Mouse (Mus musculus): Measurements from ENCODE around the gene Gm28635.

The Gm28635 gene

GRCm38 (mm10) chr2:84677968-84678880 is at the start of gene Gm28635, which contains the start of gene Med19:
Gene Gm28635, minus strand, starts transcription at chr2:84678041.
Gene Med19, plus strand, starts transcription at chr2:84678402.
- peak; percentile 84 for DNase-seq

DNA sequence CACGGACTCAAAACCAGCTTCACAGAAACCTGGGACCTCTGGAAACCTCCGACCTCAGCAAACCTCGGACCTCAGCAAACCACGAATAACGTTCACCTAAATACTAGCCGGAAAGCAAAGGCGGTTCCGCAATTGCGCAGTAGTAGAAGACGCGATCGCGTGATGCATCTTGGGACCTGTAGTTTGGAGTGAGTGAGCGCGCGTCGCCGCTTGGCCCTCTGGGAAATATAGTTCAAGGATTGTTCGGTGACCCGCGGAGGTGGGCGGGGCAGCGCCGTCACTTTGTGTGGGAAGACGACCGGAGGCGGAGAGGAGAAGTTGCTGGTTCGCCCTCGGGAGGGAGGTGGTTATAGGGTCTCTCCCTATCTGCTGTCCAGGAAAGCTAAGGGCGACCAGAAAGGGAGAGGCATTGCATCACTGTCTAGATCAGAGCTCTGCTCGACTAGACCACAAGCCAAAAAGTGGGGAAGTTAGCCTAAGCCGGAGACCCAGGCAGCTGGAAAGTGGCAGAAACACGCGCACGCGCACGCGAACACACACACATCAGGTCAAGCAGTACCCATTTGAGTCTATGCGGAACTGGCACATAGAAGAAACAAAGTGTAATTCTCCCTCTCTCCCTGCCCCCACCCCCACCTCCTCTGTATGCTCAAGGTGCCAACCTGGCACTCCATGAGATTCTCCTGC is 49.5 kb upstream of the Gm28635 start, which contains the start of gene Clp1:
TSS of gene Clp1 (minus strand) at position 179 of the 687 bp plus-strand sequence.
- DNase-seq = peak; percentile 94

DNA sequence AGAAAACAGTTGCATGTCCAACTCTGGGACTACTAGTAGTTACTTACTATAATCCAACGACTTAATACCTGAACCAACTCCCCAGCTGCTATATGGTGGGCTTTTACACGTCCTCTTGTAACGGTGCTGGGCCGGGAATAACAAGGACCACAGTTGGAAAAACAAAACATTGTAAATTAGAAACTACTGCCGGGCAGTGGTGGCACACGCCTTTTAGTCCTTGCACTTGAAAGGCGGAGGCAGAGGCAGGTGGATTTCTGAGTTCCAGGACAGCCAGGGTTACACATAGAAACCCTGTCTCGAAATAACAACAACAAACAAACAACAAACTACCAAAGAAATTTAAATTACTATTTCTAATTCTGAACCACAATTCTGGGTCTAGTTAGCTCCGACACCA is 48.9 kb upstream of the Gm28635 start:
- no peak for DNase-seq

DNA sequence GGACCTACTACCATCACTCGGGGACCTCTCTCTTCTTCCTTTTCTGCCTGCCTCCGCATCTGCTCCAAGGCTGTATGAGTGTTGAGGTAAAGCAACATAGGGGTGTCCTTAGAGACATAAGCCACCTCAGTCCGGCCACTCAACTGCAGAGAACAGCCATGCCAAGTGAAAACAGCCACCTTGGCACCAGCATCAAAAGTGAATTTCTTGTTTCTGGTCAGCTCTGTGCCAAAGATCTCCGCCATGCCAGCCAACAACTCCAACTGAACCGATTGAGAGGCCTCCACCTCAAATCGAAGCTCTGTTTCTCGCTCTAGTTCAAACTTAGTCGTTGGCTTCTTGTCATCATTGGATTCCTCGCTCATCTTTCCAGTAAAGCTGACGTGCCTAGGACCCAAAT is 47.9 kb upstream of the Gm28635 start:
- DNase-seq = no peak

- no peak for DNase-seq
These were observed 46.0 kb upstream of the Gm28635 start for GRCm38 (mm10) chr2:84723856-84724255.

DNA sequence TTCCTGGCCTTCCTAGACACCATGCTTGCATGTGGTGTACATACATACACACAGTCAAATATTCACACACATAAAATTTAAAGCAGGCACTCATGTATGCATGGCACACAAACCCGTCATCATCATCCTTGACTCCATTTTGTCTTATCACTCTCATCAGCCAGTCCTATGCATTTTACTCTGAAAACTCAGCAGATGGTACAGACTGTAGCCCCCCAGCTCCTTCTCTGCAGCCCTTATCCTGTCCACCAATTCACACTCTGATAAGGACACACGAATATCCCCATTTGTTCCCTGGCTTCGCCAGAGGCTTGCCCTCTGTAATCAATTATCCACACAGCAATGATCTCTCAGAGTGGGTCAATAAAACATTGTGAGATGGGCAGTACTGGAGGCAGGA is 43.3 kb upstream of the Gm28635 start:
- DNase-seq = no peak

DNA sequence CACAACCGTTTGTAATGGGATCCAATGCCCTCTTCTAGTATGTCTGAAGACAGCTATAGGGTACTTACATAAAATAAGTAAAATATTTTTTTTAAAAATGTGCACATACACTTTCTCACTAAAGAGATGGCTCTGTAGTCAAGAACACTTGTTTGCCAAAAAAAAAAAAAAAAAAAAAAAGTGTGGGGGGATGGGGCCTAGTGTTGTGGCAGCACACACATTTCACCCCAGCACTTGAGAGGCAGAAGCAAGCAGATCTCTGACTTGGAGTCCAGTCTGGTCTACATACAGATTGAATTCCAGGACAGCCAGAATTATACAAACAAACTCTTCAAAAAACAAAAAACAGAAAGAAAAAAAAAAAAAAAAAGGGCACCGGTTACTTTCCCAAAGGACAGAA is 42.9 kb upstream of the Gm28635 start:
- no peak for DNase-seq

- DNase-seq = no peak
These were observed 39.5 kb upstream of the Gm28635 start for GRCm38 (mm10) chr2:84717357-84717756.

GRCm38 (mm10) chr2:84716423-84717355 is 38.8 kb upstream of the Gm28635 start:
- no peak for DNase-seq

DNA sequence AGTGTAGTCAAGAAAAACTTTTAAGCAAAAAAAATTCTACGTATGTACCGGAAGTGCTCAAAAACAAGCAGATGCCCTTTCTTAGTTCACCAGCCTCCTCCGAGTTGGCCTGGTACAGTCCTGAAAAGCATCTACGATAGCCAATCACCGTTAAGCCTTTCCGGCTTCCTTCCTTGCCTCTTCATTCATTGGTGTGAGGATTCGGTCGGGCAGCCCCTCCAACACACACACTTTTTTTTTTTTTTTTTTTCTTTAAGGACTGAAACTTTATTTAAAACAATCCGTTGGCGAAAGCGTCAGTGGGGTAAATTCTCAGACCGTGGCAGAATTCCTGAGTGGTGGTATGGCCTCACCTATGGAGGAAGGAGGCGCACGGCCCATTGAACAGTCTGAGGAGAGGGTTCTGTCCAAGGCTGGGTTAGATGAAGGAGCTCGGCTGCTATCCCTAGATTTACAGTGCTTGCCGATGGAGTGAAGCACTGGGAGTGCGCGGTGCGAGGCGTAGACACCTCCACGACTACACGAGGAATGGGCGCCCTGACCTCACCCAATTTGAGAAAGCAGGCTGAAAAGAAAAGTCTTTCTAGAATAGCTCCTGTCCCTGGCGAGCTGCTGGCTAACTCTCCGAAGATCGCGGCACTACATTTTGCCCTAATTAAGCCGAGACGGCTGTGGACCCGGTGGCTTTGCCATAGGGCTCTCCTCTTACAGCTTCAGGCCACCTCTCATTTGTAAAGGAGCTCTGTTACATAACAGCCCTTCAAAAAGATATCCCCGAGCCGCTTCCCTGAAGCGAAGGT is 37.9 kb upstream of the Gm28635 start:
- DNase-seq = peak; percentile 69

GRCm38 (mm10) chr2:84714811-84715561 is 37.1 kb upstream of the Gm28635 start, which contains the start of gene Zdhhc5:
Gene Zdhhc5, minus strand, starts transcription at chr2:84715180.
- DNase-seq = peak; percentile 99

DNA sequence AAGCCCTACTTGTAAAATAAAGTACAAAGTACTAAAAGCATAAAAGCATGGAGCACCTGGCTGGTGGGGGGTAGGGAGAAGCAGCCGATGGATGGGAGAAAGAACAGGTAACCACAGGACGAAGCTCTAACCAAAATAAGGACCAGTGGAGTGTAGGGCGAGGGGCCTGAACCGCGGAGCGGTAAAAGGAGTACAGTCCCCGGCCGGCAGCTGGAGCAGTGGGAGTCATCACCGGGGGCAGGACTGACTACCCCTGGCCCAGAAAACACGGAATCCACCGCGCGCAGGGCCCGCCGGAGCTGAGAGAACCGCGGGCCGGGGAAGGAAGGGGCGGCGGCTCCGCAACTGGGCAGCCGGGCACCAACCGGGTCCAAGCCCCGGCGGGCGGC is 36.6 kb upstream of the Gm28635 start:
- DNase-seq = no peak

DNA sequence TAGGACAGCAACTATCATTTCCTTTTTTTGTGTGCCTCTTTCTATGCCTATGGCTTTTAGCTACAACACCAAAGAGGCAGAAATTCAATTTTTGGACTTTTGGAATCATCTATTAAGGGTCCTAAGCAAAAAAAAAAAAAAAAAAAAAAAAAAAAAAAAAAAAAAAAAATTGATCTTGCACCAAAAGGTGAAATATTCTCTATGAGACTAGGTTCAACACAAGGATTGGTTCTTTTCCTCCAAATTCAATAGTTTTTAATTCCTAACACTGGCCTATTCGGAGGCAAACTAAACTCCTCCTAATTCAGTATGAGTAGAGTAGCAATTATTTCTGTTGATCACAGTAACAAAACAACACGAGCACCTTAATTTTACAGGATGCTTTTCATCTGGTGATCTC is 34.1 kb upstream of the Gm28635 start:
- no peak for DNase-seq

- DNase-seq = no peak
These were observed 29.7 kb upstream of the Gm28635 start for GRCm38 (mm10) chr2:84707523-84707922.

DNA sequence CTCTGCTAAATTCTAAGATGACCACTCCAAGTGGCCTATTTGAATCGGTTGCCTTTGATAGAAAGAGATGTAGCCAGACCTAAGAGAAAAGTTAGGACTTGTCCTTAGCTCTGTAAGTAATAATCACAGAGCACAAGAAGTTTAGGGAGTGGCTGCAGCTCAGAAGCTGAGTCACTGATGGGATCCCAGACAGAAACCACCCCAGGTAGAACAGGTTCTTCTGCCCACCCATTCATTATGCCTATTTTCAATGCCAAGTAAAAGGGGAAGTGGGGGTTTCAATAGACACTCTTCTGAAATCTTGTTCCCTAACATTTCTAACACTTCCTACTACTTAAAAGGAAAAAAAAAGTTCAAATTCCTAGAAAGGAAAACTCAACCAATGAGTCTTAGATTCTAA is 27.5 kb upstream of the Gm28635 start:
- no peak for DNase-seq

- no peak for DNase-seq
These were observed 26.5 kb upstream of the Gm28635 start for GRCm38 (mm10) chr2:84704329-84704728.

GRCm38 (mm10) chr2:84703497-84703896 is 25.7 kb upstream of the Gm28635 start:
- DNase-seq = no peak

- no peak for DNase-seq
These were observed 17.3 kb upstream of the Gm28635 start for GRCm38 (mm10) chr2:84695007-84695695.

- DNase-seq = no peak
These were observed 12.2 kb upstream of the Gm28635 start for GRCm38 (mm10) chr2:84690050-84690449.

DNA sequence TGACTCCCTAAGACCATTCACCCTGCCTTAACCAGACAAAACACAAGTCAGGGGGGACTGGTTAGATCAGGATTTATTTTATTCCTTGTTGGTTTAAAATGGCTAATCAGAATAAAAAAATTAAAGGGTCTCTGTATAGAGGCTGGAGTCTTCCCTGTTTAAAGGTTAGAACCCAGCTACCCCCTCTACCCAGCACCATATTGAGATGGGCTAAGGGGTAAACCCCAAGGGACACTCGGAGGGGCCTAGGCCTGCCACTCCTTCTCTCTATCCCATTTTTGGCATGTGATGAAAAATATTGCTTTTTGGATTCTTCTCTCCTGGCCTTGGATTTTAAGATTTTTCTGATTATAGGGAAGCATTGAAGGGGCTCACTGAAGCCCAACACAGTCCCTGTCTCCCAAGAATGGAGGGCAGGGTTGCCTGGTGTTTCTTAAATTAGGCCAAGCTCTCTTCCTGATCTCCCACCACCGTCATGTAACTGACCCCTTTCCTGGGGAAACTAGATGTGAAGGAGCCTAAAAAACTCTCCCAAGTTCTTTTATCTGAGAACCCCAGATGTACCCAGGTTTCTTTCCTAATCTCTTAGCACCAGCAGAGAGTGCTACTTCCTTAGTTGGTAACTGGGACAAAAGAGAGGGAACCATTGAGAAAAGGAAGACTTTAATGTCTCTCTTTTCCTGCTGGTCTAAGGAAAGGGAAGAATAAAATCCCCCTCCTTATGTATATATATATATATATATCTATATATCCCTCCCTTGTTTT is 10.4 kb upstream of the Gm28635 start:
- DNase-seq = no peak
